Mouse (Mus musculus) right cerebral cortex, adult 18-20 months (tissue): ENCODE measurements around the gene P3h4.
"Not testable (repeated sequence)": the region's sequence is repeated elsewhere in the genome, so short reads cannot be mapped to it uniquely, and the experiment has no call there.

Experiments used
- DNase-seq: peaks from one replicate; pipeline ENCODE4 v3.0.0; 2022; ENCODE audit warnings: mixed read lengths

P3h4 gene

GRCm38 (mm10) chr11:100391081-100391883 is 23.4 kb downstream of the P3h4 start:
- DNase-seq: peak; percentile 61

GRCm38 (mm10) chr11:100389931-100390445 is 24.6 kb downstream of the P3h4 start:
- no peak for DNase-seq

- DNase-seq: no peak
Measured at GRCm38 (mm10) chr11:100388588-100388987, 26.0 kb downstream of the P3h4 start.

- peak; percentile 57 for DNase-seq
Measured at GRCm38 (mm10) chr11:100387589-100388375, 26.9 kb downstream of the P3h4 start.

- DNase-seq: no peak
Measured at GRCm38 (mm10) chr11:100387111-100387510, 27.5 kb downstream of the P3h4 start.

GRCm38 (mm10) chr11:100386586-100386985 is 28.1 kb downstream of the P3h4 start:
- DNase-seq: no peak

GRCm38 (mm10) chr11:100385016-100385415 is 29.6 kb downstream of the P3h4 start:
- no peak for DNase-seq

- DNase-seq: no peak
Measured at GRCm38 (mm10) chr11:100382682-100383081, 32.0 kb downstream of the P3h4 start.

GRCm38 (mm10) chr11:100379311-100379710 is 35.3 kb downstream of the P3h4 start:
- DNase-seq: no peak

- DNase-seq: no peak
Measured at GRCm38 (mm10) chr11:100378446-100378845, 36.2 kb downstream of the P3h4 start.

GRCm38 (mm10) chr11:100377989-100378388 is 36.6 kb downstream of the P3h4 start:
- DNase-seq: no peak

GRCm38 (mm10) chr11:100376746-100377389 is 37.8 kb downstream of the P3h4 start:
- DNase-seq: no peak

- no peak for DNase-seq
Measured at GRCm38 (mm10) chr11:100376005-100376404, 38.6 kb downstream of the P3h4 start.

- DNase-seq: no peak
Measured at GRCm38 (mm10) chr11:100375127-100375526, 39.5 kb downstream of the P3h4 start.

- DNase-seq: no peak
Measured at GRCm38 (mm10) chr11:100371981-100372558, 42.6 kb downstream of the P3h4 start.

- no peak for DNase-seq
Measured at GRCm38 (mm10) chr11:100369822-100370221, 44.8 kb downstream of the P3h4 start.

GRCm38 (mm10) chr11:100369145-100369544 is 45.5 kb downstream of the P3h4 start:
- no peak for DNase-seq

GRCm38 (mm10) chr11:100362979-100363562 is 51.6 kb downstream of the P3h4 start:
- DNase-seq: peak; percentile 74

- peak; percentile 71 for DNase-seq
Measured at GRCm38 (mm10) chr11:100362209-100362978, 52.2 kb downstream of the P3h4 start.

- DNase-seq: not testable (repeated sequence)
Measured at GRCm38 (mm10) chr11:100361059-100361458, 53.6 kb downstream of the P3h4 start.

GRCm38 (mm10) chr11:100360175-100360574 is 54.5 kb downstream of the P3h4 start:
- DNase-seq: no peak
